Comparison of ENCODE assay signal across 8 mouse cellular contexts in the genomic region with DNA sequence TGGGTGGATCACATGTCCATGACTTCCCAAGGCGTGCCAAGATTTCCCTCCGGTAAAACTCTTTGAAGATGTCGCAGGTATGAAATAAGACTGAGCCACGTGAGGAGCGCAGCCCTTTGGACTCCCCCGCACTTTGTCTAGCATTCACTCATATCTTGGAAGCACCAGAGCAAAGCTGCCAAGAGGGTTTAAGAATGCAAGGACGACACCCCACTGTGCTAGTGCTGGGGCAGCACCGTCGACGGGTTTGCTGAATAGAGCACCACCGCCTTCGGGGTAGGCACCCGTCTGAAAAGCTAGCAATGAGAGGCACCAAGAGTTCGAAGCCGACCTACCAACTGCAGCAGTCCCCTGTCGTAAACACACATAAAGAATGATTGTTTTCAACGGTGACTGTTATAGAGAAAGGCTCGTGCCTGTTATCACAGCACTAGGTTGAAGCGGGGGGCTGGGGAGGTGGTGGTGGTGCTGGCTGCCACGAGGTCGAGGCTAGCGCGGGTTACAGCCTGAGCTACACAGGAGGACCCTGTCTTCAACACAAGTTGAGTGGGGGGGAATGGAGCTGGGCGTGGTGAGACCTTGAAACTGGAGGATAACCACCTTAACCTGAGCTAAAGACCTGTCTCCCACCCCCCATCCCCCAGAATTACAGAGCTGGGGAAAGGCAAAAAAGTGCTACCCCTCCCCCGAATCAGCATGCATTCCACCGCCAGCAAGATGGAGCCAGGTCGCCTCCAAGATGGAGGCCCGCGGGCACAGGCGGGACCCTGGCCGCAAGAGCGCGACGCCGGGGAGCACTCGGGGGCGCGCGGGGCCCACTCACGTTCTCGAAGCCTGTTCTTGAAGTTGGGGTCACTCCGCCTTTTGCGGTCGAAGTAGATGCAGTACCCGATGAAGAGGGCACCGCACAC. TPM values are rescaled to one million over a fixed set of nuclear protein-coding genes. Genes with fewer than 3 reads are reported as not detected.
DNase-seq lines count a peak whose midpoint lies in the region; ATAC-seq and TF ChIP-seq lines count a peak whose summit lies in the region.

No protein-coding gene starts in this region.

- under 1% methylated on average over 46 of the region's 46 CpGs for WGBS in forebrain, embryonic 12.5 days
- WGBS in intestine, embryonic 15.5 days: under 1% methylated on average over 46 of the region's 46 CpGs
- 1% methylated on average over 40 of the region's 46 CpGs for WGBS in limb, embryonic 14.5 days

- peak; percentile 77 for ATAC-seq in forebrain, embryonic 12.5 days (ENCODE audit: low FRiP score)
- peak; percentile 74 for ATAC-seq in intestine, embryonic 15.5 days
- ATAC-seq in limb, embryonic 14.5 days (ENCODE audit: low FRiP score, low read depth): peak; percentile 65

- peak overlapping the region; percentile 87 for H3K9ac ChIP-seq in forebrain, embryonic 12.5 days
- H3K9ac ChIP-seq in intestine, embryonic 15.5 days: peak overlapping the region; percentile 90
- H3K9ac ChIP-seq in limb, embryonic 14.5 days (ENCODE audit: low read depth, low read length, severe bottlenecking): peak overlapping the region; percentile 89

- 0 out of 2 replicates have a peak, but pooled peaks have one; percentile 42 for TF ChIP-seq POLR2A in limb, embryonic 14.5 days (IDR thresholded peaks at IDR 0.05; ENCODE audit: borderline replicate concordance, extremely low read depth, insufficient read depth, insufficient read length)
- peak; percentile 40; the same call in 1 of the 2 replicates for TF ChIP-seq POLR2A in testis, adult 2 months (IDR thresholded peaks at IDR 0.05; ENCODE audit: control insufficient read depth, low read depth, low read length)

- peak overlapping the region; percentile 93 for H3K4me2 ChIP-seq in forebrain, embryonic 12.5 days
- H3K4me2 ChIP-seq in intestine, embryonic 15.5 days (replicated peaks): peak overlapping the region; percentile 82
- H3K4me2 ChIP-seq in limb, embryonic 14.5 days (replicated peaks; ENCODE audit: low read depth, low read length, severe bottlenecking): peak overlapping the region; percentile 88

- H3K4me1 ChIP-seq in forebrain, embryonic 12.5 days: peaks cover 23% of the 10 kb centered on the region
- H3K4me1 ChIP-seq in intestine, embryonic 15.5 days (replicated peaks): peaks cover 20% of the 10 kb centered on the region
- H3K4me1 ChIP-seq in limb, embryonic 14.5 days (ENCODE audit: control insufficient read depth, insufficient read depth, low read length): peaks cover 10% of the 10 kb centered on the region
- peaks cover 11% of the 10 kb centered on the region; the same call in 1 of the 2 replicates for H3K4me1 ChIP-seq in testis, adult 2 months (ENCODE audit: control insufficient read depth, insufficient read depth, low read length)

- H3K36me3 ChIP-seq in forebrain, embryonic 12.5 days (replicated peaks): peaks cover 20% of the 10 kb centered on the region
- 0 out of 2 replicates have a peak, but pooled peaks cover 8% of the 10 kb centered on the region for H3K36me3 ChIP-seq in intestine, embryonic 15.5 days
- peaks cover 32% of the 10 kb centered on the region for H3K36me3 ChIP-seq in limb, embryonic 14.5 days (ENCODE audit: control insufficient read depth, insufficient read depth, low read length)
- no peaks in the 10 kb centered on the region for H3K36me3 ChIP-seq in testis, adult 2 months (ENCODE audit: control insufficient read depth, insufficient read depth, low read length)

- peak overlapping the region; percentile 77 for H3K4me3 ChIP-seq in forebrain, embryonic 12.5 days (replicated peaks)
- H3K4me3 ChIP-seq in intestine, embryonic 15.5 days (replicated peaks): peak overlapping the region; percentile 64
- H3K4me3 ChIP-seq in limb, embryonic 14.5 days (replicated peaks; ENCODE audit: low read length): peak overlapping the region; percentile 88
- H3K4me3 ChIP-seq in testis, adult 2 months (ENCODE audit: control insufficient read depth, low read depth, low read length): peak overlapping the region; percentile 83

- H3K9me3 ChIP-seq in forebrain, embryonic 12.5 days: no peaks in the 10 kb centered on the region
- H3K9me3 ChIP-seq in intestine, embryonic 15.5 days: no peaks in the 10 kb centered on the region
- no peaks in the 10 kb centered on the region for H3K9me3 ChIP-seq in limb, embryonic 14.5 days (ENCODE audit: control insufficient read depth, low read length)

- no peak for TF ChIP-seq CTCF in testis, adult 2 months (IDR thresholded peaks at IDR 0.05; ENCODE audit: control insufficient read depth, insufficient read depth, insufficient replicate concordance, low read depth, low read length)

- H3K27ac ChIP-seq in forebrain, embryonic 12.5 days: peak overlapping the region; percentile 86
- H3K27ac ChIP-seq in intestine, embryonic 15.5 days: peak overlapping the region; percentile 88
- H3K27ac ChIP-seq in limb, embryonic 14.5 days (replicated peaks; ENCODE audit: low read depth, low read length): peak overlapping the region; percentile 86
- peak overlapping the region; percentile 78 for H3K27ac ChIP-seq in testis, adult 2 months (ENCODE audit: control insufficient read depth, insufficient read depth, low read depth, low read length)

- DNase-seq in ovary, adult 18-20 months (ENCODE audit: low spot score): peak; percentile 40
- no peak for DNase-seq in ovary, postnatal 14 days (ENCODE audit: low spot score)
- DNase-seq in c-Kit-positive CD71-positive TER-119-positive erythroid progenitor cells, embryonic 14.5 days (ENCODE audit: low spot score): peak; percentile 53
- DNase-seq in limb, embryonic 14.5 days (ENCODE audit: low spot score): peak; percentile 39
- peak; percentile 74 for DNase-seq in naive thymus-derived CD4-positive, alpha-beta T cell, adult 2 months (ENCODE audit: low read depth)

- no peaks in the 10 kb centered on the region for H3K27me3 ChIP-seq in forebrain, embryonic 12.5 days
- no peaks in the 10 kb centered on the region for H3K27me3 ChIP-seq in intestine, embryonic 15.5 days (replicated peaks)
- no peaks in the 10 kb centered on the region for H3K27me3 ChIP-seq in limb, embryonic 14.5 days (ENCODE audit: control insufficient read depth, insufficient read depth, low read length)
- H3K27me3 ChIP-seq in testis, adult 2 months (ENCODE audit: control insufficient read depth, insufficient read depth, low read length): no peaks in the 10 kb centered on the region

RNA-seq across cellular contexts. Expression of a gene that starts 0.6 kb away (rescaled TPM):
- 194 and 201 TPM in 2 replicates for polyA plus RNA-seq in forebrain, embryonic 12.5 days (2016; fragmentation: Nextera tagmentation; extraction: Ambion mirVana)
- polyA plus RNA-seq in intestine, embryonic 15.5 days (2015; fragmentation: Nextera tagmentation; extraction: Ambion mirVana): 295 and 300 TPM in 2 replicates
- 75.8 and 251 TPM in 2 replicates for polyA plus RNA-seq in limb, embryonic 14.5 days (2012; rRNA removed)
- 208 and 210 TPM in 2 replicates for polyA plus RNA-seq in limb, embryonic 14.5 days (2014; fragmentation: Nextera tagmentation; extraction: Ambion mirVana)
- polyA plus RNA-seq in testis, adult 2 months (2012; rRNA removed): 131 and 231 TPM in 2 replicates

RNA-seq across cellular contexts. Expression of a gene that starts 25.8 kb away (rescaled TPM):
- 30.4 and 33.0 TPM in 2 replicates for polyA plus RNA-seq in forebrain, embryonic 12.5 days (2016; fragmentation: Nextera tagmentation; extraction: Ambion mirVana)
- polyA plus RNA-seq in intestine, embryonic 15.5 days (2015; fragmentation: Nextera tagmentation; extraction: Ambion mirVana): 24.8 and 30.0 TPM in 2 replicates
- 7.3 and 12.8 TPM in 2 replicates for polyA plus RNA-seq in limb, embryonic 14.5 days (2012; rRNA removed)
- polyA plus RNA-seq in limb, embryonic 14.5 days (2014; fragmentation: Nextera tagmentation; extraction: Ambion mirVana): 25.4 and 25.9 TPM in 2 replicates
- polyA plus RNA-seq in testis, adult 2 months (2012; rRNA removed): 2.4 and 2.6 TPM in 2 replicates
